Mouse (Mus musculus): ENCODE measurements around the gene Rab25.

GRCm38 (mm10) chr3:88499580-88499979 is 48.5 kb downstream of the Rab25 start:
- TF ChIP-seq NANOG (IDR thresholded peaks at IDR 0.05; ENCODE audit: borderline replicate concordance, low read length) (no peak), CTCF (conservative IDR thresholded peaks at IDR 0.05; ENCODE audit: low read length) (no peak), POU5F1 (IDR thresholded peaks at IDR 0.05; ENCODE audit: borderline replicate concordance, low read length) (no peak)

All from E14TG2a.4 (cell line).